Mouse (Mus musculus) frontal cortex, adult 2 months (tissue): ENCODE results near the gene Abl2. TPM values are rescaled to one million over a fixed set of nuclear protein-coding genes. Genes with fewer than 3 reads are reported as not detected.
"Not testable (repeated sequence)": the region's sequence is repeated elsewhere in the genome, so short reads cannot be mapped to it uniquely, and the experiment has no call there.

Experiments
- DNase-seq, 2 experiments: peaks; one replicate each; pipeline ENCODE4 v3.0.0; 2022; ENCODE audit warnings: low spot score in 1 of 2; ENCODE audit errors: extremely low spot score in 1 of 2
- polyA plus RNA-seq: library from polyadenylated mRNA; depleted of rRNA; stranded (reverse); fragments of >200 nt; gene quantifications from 2 replicates; pipeline ENCODE4 v1.2.3, GENCODE M21; 2012; rRNA removed

Abl2 gene
- 33.4 and 34.1 TPM in 2 replicates for polyA plus RNA-seq

DNA sequence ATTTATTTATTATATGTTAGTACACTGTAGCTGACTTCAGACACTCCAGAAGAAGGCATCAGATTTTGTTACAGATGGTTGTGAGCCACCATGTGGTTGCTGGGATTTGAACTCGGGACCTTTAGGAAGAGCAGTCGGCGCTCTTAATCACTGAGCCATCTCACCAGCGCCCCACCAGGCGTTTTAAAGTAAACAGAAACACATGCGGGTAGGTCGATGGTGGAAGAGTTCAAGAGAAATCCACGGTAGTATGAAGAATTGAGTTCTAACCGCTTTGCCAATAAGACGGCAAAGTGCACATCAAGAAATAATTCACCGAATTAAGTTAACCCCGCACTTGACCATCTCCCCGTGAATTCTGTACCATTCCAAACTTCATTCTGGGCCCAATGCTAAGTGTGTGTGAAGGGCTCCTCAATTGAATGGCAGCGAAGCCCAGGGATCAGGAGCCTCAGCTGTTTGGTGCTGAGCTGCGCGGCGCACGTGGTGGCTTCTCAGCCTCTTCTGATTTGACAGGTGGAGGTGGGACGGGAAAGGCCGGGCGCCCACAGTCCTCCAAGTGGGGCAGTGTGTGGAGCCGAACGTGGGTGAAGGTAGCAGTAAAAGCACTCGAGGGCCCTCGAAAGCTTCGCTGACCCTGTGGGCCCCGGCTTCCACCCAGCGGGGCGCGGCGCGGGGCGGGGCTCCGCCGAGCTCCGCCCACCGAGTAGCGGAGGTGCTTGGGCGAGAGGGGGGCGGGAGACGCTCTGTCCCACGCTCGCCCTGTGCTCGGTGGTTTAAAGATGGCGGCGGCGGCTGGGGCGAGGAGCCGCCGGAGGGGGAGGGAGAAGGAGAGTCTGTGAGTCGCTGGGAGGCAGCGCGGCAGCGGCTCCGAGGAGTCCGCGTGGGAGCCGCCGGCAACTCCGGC, at the start of gene Abl2:
Abl2 (plus strand) TSS at position 763 of the 907 bp plus-strand sequence.
- DNase-seq = peak; percentile 51 to 86

DNA sequence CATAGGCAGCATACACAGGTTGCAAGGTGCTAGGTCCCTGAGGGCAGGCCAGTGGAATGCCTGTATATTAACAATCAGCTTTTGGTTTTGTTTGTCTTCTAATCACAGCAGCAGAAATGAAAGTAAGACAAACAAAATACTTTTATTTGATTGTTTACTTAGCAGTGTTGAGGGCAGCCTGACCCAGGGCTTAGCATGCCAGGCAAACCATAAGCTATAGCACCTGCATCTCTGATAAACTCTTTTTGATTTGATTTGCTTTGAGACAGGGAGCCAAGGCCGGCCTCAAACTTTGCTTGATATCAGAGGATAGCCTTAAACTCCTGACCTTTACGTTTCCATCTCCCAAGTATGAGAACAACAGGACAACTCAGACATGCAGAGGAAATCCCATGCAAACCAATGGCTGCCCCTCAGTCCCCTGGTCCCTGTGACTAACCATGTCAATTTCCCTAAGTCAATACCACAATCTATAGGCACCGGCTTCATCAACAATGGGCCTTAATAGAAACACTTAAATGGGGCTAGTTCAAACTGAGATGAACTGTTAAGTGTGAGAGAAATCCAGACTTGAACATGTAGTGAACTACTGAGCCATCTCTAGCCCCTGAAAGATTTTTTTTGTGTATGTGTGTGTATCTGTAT, 38.3 kb upstream of the Abl2 start:
- DNase-seq = no peak

DNA sequence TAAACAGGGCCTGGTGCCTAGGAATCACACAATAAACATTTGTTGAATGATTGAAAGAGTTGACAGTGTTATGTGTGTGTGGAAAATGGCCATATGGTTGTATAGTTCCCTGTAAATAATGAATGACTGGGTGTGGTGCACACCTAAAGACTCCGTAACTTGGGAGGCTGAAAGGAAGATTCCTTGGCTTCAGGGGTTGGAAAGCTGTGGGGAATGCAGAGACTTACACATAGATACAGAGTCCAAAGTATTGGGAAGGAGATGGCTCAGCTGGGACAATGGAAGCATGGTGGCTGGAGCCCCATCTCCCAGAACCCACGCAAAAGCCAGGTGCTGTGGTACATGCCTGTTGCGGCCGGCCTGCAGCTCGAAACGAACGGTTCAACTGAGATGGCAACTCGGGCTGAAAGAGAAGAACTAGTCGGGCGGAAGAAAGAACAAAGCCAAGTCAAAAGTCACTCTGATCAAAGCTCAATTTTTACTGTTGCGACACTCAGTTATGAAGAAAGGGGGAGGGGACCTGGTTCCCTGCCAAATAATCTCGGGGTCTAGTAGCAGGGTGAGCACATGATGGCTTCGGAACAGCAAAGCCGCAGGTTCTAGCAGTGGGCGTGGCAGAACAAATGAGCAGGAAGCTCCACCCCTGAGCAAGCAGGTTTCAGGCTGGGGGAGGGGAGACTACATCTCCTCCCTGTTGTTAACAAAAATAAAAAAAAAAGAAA, 36.6 kb upstream of the Abl2 start:
- no peak for DNase-seq

DNA sequence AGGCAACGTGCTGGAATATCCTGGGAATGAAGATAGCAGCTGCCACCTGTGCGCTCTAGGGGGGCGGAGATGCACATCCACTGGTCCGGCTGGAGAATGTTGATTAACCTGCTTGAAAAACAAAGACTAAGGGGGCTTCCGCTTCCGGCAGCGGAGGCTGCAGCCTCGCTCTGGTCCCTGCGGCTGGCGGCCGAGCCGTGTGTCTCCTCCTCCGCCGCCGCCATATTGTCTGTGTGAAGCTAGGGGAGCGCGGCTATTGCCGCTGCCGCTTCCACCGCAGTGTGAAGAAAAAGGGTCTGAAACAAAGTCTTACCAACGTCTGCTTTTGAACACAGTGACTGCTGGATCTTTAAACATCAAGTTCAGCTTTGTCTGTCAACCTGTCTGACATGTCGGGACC, 34.7 kb upstream of the Abl2 start, which contains the start of gene Gm10031:
Gm10031 (plus strand) TSS at position 171 of the 400 bp plus-strand sequence.
- not testable (repeated sequence) for DNase-seq

DNA sequence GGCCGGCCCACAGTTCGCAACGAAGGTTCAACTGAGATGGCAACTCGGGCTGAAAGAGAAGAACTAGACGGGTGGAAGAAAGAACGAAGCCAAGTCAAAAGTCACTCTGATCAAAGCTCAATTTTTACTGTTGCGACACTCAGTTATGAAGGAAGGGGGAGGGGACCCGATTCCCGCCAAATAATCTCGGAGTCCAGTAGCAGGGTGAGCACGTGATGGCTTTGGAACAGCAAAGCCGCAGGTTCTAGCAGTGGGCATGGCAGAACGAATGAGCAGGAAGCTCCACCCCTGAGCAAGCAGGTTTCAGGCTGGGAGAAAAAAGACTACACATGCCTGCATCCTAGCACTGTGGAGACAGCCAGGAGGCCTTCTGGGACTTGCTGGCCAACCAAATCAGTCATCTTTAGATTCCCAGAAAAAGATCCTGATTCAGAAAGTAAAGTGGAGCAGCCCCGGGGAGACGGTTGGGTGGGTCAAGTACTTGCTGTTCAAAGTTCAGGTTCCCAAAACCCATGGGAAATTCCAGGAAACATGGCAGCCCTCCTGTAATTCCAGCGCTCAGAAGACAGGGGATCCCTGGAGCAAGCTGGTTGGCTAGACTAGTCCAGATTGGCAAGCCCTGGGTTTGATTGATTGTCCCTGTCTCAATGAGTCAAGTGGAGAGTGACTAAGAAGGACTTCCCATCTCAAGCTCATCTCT, 26.0 kb upstream of the Abl2 start:
- not testable (repeated sequence) for DNase-seq

DNA sequence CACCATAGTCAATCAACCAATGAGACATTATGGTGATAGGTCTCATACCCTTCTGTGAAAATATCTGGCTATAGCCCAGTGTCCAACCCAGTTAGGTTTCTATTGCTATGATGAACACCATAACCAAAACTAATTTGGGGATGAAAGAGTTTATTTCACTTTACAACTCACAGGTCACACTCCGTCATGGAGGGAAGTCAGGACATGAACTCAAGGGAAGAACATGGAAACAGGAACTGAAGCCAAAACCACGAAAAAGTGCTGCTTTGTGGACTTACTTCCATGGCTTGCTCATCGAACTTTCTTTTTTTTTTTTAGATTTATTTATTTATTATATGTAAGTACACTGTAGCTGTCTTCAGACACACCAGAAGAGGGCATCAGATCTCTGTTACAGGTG, 25.1 kb upstream of the Abl2 start:
- no peak for DNase-seq

DNA sequence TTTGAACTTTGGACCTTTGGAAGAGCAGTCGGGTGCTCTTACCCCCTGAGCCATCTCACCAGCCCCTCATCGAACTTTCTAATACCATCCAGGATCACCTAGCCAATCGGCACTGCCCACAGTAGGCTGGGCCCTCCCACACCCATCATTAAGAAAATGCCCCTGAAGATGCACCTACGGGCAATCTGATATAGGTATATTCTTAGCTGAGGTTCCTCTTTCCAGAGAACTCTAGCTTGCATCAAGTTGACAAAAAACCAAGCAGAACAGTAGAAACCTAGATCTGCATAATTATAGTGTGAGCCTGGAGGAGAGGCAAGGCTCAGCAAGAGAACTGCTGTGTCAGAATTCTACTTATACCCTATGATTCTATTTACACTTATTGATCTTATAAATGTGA, 24.7 kb upstream of the Abl2 start:
- no peak for DNase-seq

DNA sequence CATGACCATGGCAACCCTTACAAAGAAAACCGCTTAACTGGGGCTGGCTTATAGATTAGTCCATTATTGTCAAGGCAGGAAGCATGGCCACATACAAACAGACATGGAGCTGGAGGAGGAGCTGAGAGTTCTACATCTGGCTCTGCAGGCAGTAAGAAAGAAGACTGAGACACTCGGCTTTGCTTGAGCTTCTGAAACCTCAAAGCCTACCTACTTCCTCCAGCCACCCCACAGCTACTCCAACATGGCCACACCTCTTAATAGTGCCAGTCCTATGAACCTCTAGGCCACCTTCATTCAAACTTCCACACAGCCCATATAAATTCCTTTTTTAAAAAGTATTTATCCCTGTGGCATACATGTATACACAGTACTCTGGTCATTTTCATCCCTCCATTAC, 21.6 kb upstream of the Abl2 start:
- no peak for DNase-seq

DNA sequence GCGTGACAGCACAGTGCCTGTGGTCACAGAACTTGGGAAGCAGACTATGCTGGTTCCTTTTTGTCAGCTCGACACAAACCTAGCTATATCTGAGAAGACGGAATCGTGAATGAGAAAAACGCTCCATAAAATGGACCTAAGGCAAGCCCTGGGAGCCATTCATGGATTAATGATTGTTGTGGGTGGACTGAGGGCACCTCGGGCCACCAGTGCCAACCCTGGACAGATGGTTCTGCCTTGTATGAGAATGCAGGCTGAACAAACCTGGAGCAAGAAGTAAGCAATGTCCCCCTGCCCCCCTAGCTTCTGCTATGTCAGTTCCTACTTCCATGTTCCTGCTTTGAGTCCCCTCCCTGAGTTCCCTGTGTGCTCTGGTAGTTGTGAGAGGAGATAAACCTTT, 20.9 kb upstream of the Abl2 start:
- no peak for DNase-seq

DNA sequence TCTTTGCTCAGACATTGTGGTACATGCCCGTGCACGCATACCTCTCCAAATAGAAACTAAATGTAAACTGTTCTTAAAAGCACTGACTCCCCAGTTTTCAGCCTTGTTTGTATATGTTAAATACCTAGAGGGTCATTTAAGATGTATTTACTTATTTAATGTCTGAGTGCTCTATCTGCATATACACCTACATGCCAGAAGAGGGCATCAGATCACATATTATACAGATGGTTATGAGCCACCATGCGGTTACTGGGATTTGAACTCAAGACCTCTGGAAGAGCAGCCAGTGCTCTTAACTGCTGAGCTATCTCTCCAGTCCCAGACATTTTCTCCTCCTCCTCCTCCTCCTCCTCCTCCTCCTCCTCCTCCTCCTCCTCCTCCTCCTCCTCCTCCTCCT, 20.2 kb upstream of the Abl2 start:
- no peak for DNase-seq

DNA sequence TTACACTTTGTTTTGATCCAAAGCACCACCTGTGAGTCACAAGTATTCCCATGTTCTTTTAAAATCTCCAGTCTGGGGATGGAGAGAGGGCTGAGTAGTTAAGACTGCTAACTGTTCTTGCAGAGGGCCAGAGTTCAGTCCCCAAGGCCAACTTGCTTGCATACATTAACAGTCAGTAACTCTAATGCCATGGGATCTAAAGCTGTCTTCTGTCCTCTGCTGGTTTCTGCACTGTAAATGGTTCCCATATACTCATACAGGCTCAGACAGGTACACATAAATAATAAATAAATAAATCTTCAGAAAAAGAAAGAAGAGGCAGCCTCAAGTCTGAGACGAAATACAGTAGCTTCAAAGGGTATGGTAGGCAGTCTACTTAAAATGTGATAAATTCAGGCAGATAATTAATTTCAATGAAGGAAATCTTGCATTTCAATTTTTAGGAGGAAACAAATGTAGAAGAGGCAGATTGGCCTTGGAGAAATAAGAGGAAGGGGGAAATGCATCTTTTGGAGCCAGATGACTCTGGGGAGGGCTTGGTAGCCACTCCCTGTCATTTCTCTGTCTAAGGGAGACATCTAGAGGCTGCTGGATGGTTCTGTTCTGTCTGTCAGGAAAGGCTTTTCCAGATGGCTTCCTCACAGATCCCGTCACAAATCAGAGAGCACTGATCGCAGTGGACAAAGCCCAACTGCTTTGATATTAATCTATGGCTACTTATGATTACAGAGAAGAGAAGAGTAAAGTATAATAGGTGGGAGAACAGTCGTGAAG, 18.6 kb upstream of the Abl2 start:
- peak in 1 of 2 experiments; percentile 61 for DNase-seq

DNA sequence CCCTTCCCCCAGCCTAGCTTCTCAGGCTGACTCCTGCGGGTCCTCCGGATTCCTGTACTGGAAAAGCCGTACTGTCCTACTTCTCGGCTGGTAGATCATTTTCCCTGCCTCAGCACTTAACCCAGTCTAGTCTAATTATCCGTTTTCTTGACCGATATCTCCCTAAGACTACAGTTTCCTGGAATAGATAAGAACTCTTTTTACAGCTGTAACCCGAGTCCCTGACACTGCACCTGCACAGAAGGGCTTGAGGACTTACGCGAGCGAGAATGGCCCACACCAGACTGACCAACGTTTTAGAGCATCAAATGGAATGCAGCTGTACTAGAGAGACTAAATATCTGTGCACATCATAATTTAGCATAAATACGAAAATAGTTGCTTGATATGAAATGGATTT, 14.6 kb upstream of the Abl2 start:
- no peak for DNase-seq

DNA sequence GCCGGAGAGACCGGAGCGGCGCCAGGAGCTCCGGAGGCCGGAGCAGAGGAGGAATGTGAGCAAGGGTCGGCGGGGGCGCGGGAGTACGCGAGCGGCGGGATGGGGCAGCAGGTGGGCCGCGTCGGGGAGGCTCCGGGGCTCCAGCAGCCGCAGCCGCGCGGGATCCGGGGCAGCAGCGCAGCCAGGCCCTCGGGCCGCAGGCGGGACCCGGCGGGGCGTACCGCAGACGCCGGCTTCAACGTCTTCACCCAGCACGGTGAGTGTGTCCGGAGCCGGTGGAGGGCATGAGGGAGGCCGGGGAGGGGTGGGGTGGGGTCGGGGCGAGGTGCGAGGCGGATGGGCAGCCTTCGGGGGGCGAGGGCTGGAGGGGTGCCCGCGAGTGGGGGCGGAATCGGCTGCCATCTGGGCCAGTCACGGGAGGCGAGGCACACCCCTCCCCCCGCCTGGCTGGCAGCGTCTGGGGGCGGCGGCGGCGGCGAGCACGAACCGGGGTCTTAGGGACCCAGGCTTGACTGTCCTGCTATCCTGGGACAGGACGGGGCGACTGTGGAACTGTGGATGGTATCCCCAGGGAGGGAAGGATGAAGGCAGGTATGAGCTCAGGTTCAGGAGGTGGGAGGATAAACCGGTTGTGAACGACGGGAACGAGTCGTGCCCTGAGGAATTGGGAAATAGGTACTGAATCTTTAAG, 509 bp downstream of the Abl2 start:
- peak in 1 of 2 experiments; percentile 60 for DNase-seq

DNA sequence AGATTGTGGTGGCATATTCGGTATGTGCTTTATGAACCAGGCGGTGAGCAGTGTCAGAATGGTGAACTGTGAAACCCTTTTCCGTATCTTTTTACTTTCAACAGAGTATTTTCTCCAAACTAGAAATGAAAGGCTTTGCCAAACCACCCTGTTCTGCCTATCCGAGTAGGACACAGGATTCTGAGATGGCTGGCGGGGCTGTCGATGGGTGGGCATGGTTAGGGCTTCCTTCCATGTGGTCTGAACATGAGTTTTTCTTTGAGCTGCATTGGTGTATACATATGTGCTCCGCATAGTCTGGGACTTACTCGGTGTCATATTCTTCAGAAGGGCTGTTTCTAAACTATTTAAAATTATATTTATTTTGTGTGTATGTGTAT, 1.0 kb downstream of the Abl2 start:
- no peak for DNase-seq

DNA sequence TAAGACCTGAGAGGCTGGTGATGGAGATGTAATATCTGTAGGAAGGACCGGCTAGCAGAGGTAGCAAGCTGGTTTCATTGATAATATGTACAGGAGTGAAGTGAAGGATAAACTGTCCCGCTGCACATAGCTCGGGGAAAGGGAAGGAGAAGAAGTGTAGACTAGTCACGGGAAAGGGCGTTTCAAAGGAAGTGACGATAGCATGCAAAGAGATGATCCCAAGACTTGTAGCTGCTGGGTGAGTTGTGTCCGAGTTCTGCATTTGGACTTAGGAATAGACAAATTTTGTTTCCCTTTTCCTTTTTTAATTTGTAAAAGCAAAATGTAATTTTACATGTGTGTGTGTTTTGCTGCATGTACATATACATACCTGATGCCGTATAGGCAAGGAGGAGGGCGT, 1.9 kb downstream of the Abl2 start:
- no peak for DNase-seq

DNA sequence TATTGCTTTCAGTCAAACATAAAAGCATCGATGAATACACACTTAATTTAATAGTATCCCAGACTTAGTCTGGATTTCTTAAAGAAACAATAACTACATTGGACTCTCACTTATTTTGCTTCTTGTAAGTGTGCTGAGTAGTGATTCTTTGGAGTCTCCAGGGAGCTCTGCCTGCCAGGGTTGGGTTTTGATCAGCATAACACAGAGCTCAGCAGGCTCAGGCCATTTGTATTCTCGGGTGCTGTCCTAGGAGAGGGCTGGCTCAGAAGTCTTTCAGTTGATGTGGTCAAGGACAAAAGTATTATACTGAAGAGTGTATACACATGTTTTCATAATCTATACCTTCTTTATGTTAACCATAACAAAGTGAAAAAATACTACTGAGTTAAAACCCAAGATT, 6.7 kb downstream of the Abl2 start:
- DNase-seq = no peak

DNA sequence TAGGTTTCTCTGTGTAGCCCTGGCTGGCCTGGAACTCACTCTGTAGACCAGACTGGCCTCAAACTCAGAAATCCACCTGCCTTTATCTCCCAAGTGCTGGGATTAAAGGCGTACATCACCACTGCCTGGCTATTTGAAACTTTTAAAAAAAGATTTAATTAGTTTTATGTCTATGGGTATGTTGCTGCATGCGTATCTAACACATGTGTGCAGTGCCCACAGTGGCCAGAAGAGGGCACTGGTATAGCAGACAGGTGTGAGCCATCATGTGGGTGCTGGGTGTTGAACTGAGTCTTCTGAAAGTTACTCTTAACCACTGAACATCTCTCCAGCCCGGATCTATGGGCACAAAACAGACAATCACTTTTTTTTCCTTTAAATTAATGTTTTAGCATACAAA, 7.5 kb downstream of the Abl2 start:
- no peak for DNase-seq

DNA sequence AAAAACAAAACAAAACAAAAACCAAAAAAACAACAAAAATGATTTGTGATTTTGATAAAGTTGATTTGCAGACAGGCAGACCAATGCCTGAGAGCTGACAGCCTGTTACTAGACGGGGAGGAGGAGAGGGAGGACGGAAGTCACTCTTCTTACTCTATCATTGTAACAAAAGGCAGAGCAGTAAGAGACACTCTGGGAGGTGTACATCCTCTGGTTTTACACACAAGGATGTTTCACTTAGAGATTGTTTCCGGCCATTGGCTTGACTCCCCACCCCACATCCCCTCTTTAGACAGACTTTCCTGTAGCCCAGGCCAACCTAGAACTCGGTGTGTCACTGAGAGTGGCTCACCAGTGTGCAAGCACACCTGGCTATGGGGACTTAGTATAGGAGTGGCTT, 11.0 kb downstream of the Abl2 start:
- DNase-seq = no peak

DNA sequence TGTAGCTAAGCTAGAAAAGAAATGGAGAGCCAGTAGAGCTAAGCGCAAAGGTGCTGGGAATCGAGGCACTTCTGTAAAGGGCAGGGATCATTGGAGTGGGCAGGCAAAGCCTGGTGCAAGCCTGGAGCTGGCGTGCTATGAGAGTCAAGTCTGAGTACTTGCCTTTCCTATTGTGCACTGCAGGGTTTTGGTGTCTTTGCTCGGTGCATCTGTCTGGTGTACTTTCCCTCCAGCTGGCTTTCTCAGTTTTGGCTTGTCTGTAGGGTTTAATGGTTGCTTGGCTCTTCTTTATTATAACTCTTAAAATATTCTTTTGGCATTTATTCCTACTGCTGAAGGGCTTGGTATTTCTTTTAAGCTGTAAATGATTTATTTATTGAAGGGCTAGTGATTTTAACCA, 14.4 kb downstream of the Abl2 start:
- no peak for DNase-seq
